18 mouse cellular contexts compared by ENCODE assay signal in the genomic region with DNA sequence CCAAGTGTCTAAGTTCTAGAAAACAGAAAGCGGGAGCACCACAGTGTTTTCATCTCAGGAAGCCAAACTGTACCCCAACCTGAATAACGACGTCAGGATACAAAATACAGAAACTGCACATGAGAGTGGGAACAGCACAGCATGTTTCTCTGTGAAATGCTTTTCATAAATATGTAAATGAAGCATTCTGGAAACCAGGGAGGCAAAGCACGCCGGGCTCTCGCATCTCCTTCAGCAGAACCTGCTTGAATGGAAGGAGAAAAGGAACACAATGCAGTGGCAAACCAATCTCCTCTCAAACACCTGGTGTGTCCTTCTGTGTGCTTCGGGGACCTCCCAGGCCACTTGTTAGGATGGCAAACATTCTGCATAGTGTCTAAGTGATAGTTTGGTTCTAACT. TPM values are rescaled to one million over a fixed set of nuclear protein-coding genes. Genes with fewer than 3 reads are reported as not detected.
DNase-seq lines count a peak whose midpoint lies in the region; ATAC-seq lines count a peak whose summit lies in the region.
"Had no signal": no experiment of that assay in that cellular context is flagged by ENCODE, and none has a peak within 500 bp of the region (broad histone marks: within the 10 kb centered on the region; RNA-seq: fewer than 3 reads in every experiment).

No protein-coding gene starts in this region.

- no peaks in the 10 kb centered on the region for H3K27me3 ChIP-seq in hindbrain, embryonic 13.5 days
- no peaks in the 10 kb centered on the region for H3K27me3 ChIP-seq in hindbrain, embryonic 16.5 days (replicated peaks; ENCODE audit: control insufficient read depth, insufficient read depth, low read length)
- no peaks in the 10 kb centered on the region for H3K27me3 ChIP-seq in neural tube, embryonic 13.5 days
- H3K27me3 ChIP-seq in hindbrain, embryonic 15.5 days = no peaks in the 10 kb centered on the region
- H3K27me3 ChIP-seq: embryonic facial prominence, embryonic 13.5 days; limb, embryonic 12.5 days had no signal

- no peaks in the 10 kb centered on the region for H3K9me3 ChIP-seq in hindbrain, embryonic 13.5 days
- no peaks in the 10 kb centered on the region for H3K9me3 ChIP-seq in hindbrain, embryonic 16.5 days (ENCODE audit: control insufficient read depth, low read length)
- H3K9me3 ChIP-seq in neural tube, embryonic 13.5 days = no peaks in the 10 kb centered on the region
- H3K9me3 ChIP-seq in hindbrain, embryonic 15.5 days = no peaks in the 10 kb centered on the region
- H3K9me3 ChIP-seq: embryonic facial prominence, embryonic 13.5 days; limb, embryonic 12.5 days; liver, embryonic 12.5 days had no signal

- WGBS in hindbrain, embryonic 13.5 days = 39% methylated on average over 7 of the region's 7 CpGs
- WGBS in hindbrain, embryonic 16.5 days = 33% methylated on average over 7 of the region's 7 CpGs
- WGBS in neural tube, embryonic 13.5 days = 47% methylated on average over 7 of the region's 7 CpGs
- WGBS in hindbrain, embryonic 15.5 days = 34% methylated on average over 7 of the region's 7 CpGs

- DNase-seq in neural tube, embryonic 10.5 days (ENCODE audit: extremely low spot score, low spot score) = no peak
- DNase-seq in right cerebral cortex, postnatal 10 days (ENCODE audit: low spot score in 2 of 2) = no peak
- DNase-seq in cerebellum, adult 9-11 months = no peak
- DNase-seq: adrenal gland, adult 2 months; heart, postnatal 10 days; kidney, adult 2 months; kidney, postnatal 25 days had no signal

- H3K4me1 ChIP-seq in hindbrain, embryonic 13.5 days (replicated peaks) = peaks cover 44% of the 10 kb centered on the region
- H3K4me1 ChIP-seq in hindbrain, embryonic 16.5 days (ENCODE audit: control insufficient read depth, insufficient read depth, low read depth, low read length) = peaks cover 4% of the 10 kb centered on the region
- H3K4me1 ChIP-seq in neural tube, embryonic 13.5 days (replicated peaks) = peaks cover 43% of the 10 kb centered on the region
- peaks cover 20% of the 10 kb centered on the region for H3K4me1 ChIP-seq in hindbrain, embryonic 15.5 days (replicated peaks)

- no peak overlapping the region for H3K4me3 ChIP-seq in hindbrain, embryonic 13.5 days
- no peak overlapping the region for H3K4me3 ChIP-seq in hindbrain, embryonic 16.5 days (ENCODE audit: low read length)
- H3K4me3 ChIP-seq in neural tube, embryonic 13.5 days = no peak overlapping the region
- H3K4me3 ChIP-seq in hindbrain, embryonic 15.5 days = no peak overlapping the region
- H3K4me3 ChIP-seq: embryonic facial prominence, embryonic 13.5 days; left cerebral cortex, adult 2 months; limb, embryonic 12.5 days; liver, embryonic 12.5 days had no signal

- H3K27ac ChIP-seq in hindbrain, embryonic 13.5 days = peak overlapping the region; percentile 70
- H3K27ac ChIP-seq in hindbrain, embryonic 16.5 days (ENCODE audit: low read depth, low read length) = no peak overlapping the region
- peak overlapping the region; percentile 28; the same call in 1 of the 2 replicates for H3K27ac ChIP-seq in neural tube, embryonic 13.5 days (replicated peaks)
- H3K27ac ChIP-seq in hindbrain, embryonic 15.5 days (replicated peaks) = peak overlapping the region; percentile 49; the same call in 1 of the 2 replicates
- H3K27ac ChIP-seq: embryonic facial prominence, embryonic 13.5 days; left cerebral cortex, adult 2 months; limb, embryonic 12.5 days; liver, embryonic 12.5 days; stomach, postnatal 0 days had no signal

- no peak overlapping the region for H3K9ac ChIP-seq in hindbrain, embryonic 13.5 days
- H3K9ac ChIP-seq in hindbrain, embryonic 16.5 days (ENCODE audit: low read depth, low read length) = no peak overlapping the region
- H3K9ac ChIP-seq in neural tube, embryonic 13.5 days = no peak overlapping the region
- H3K9ac ChIP-seq in hindbrain, embryonic 15.5 days = no peak overlapping the region
- H3K9ac ChIP-seq: embryonic facial prominence, embryonic 13.5 days; limb, embryonic 12.5 days; liver, embryonic 12.5 days; lung, embryonic 14.5 days had no signal

- no peaks in the 10 kb centered on the region for H3K36me3 ChIP-seq in hindbrain, embryonic 13.5 days
- H3K36me3 ChIP-seq in hindbrain, embryonic 16.5 days (ENCODE audit: control insufficient read depth, insufficient read depth, low read length) = no peaks in the 10 kb centered on the region
- no peaks in the 10 kb centered on the region for H3K36me3 ChIP-seq in neural tube, embryonic 13.5 days
- no peaks in the 10 kb centered on the region for H3K36me3 ChIP-seq in hindbrain, embryonic 15.5 days
- H3K36me3 ChIP-seq: embryonic facial prominence, embryonic 13.5 days; limb, embryonic 12.5 days; liver, embryonic 12.5 days had no signal

- H3K4me2 ChIP-seq in hindbrain, embryonic 13.5 days = no peak overlapping the region
- H3K4me2 ChIP-seq in hindbrain, embryonic 16.5 days (ENCODE audit: low read length) = no peak overlapping the region
- no peak overlapping the region for H3K4me2 ChIP-seq in neural tube, embryonic 13.5 days
- no peak overlapping the region for H3K4me2 ChIP-seq in hindbrain, embryonic 15.5 days
- H3K4me2 ChIP-seq: embryonic facial prominence, embryonic 13.5 days; heart, embryonic 11.5 days; limb, embryonic 12.5 days; liver, embryonic 12.5 days; lung, embryonic 14.5 days had no signal

- ATAC-seq in hindbrain, embryonic 13.5 days (ENCODE audit: low FRiP score) = no peak; the same call in 1 of the 2 replicates
- no peak for ATAC-seq in hindbrain, embryonic 16.5 days
- ATAC-seq in neural tube, embryonic 13.5 days (ENCODE audit: low read depth) = no peak
- no peak for ATAC-seq in hindbrain, embryonic 15.5 days (ENCODE audit: low FRiP score, low read depth)

RNA-seq across cellular contexts. Expression of gene Cdk14, which starts 46.6 kb away (rescaled TPM):
- polyA plus RNA-seq in hindbrain, embryonic 13.5 days (2015; fragmentation: Nextera tagmentation; extraction: Ambion mirVana) = 35.8 and 36.1 TPM in 2 replicates
- polyA plus RNA-seq in hindbrain, embryonic 16.5 days (2015; fragmentation: Nextera tagmentation; extraction: Ambion mirVana) = 44.3 and 47.3 TPM in 2 replicates
- 27.0 and 27.4 TPM in 2 replicates for polyA plus RNA-seq in neural tube, embryonic 13.5 days (2015; fragmentation: Nextera tagmentation; extraction: Ambion mirVana)
- polyA plus RNA-seq in hindbrain, embryonic 15.5 days (2015; fragmentation: Nextera tagmentation; extraction: Ambion mirVana) = 44.1 and 47.8 TPM in 2 replicates
